Mouse (Mus musculus): ENCODE measurements around the gene Mbnl3.

GRCm38 (mm10) chrX:51146351-51146750 is 60.0 kb downstream of the Mbnl3 start:
- TF ChIP-seq CTCF (IDR thresholded peaks at IDR 0.05; ENCODE audit: extremely low read depth, insufficient read depth, low read length) (no peak), POLR2A (IDR thresholded peaks at IDR 0.05; ENCODE audit: extremely low read depth, insufficient read depth, low read length) (no peak)
